8 mouse cellular contexts compared by ENCODE assay signal in genomic region chr3:135438531-135438912, GRCm38 (mm10). TPM values are rescaled to one million over a fixed set of nuclear protein-coding genes. Genes with fewer than 3 reads are reported as not detected.
DNase-seq lines count a peak whose midpoint lies in the region; ATAC-seq and TF ChIP-seq lines count a peak whose summit lies in the region.

No protein-coding gene starts in this region.

- peak; percentile 89 for DNase-seq in adipocyte (ENCODE audit: low spot score)
- peak; percentile 90 to 93 for DNase-seq in gastrocnemius, adult 8-10 months (ENCODE audit: low spot score in 2 of 2)
- DNase-seq in hindlimb bud, embryonic 11.5 days (ENCODE audit: extremely low spot score, low read depth, low spot score) = peak; percentile 47
- DNase-seq in left cerebral cortex, postnatal 10 days (ENCODE audit: extremely low spot score in 1 of 2, low spot score in 2 of 2) = peak; percentile 94 to 98
- DNase-seq in right cerebral cortex, postnatal 10 days (ENCODE audit: low spot score in 2 of 2) = peak; percentile 96
- peak; percentile 92 for DNase-seq in urinary bladder, postnatal 14 days (ENCODE audit: low spot score)

- peak overlapping the region; percentile 95 for H3K27ac ChIP-seq in cortical plate, adult 2 months (ENCODE audit: insufficient read depth, low read length)

- peak overlapping the region; percentile 89 for H3K4me3 ChIP-seq in cortical plate, adult 2 months (ENCODE audit: insufficient read depth, low read length)

- TF ChIP-seq POLR2A in cortical plate, adult 2 months (IDR thresholded peaks at IDR 0.05; ENCODE audit: extremely low read depth, insufficient read depth, low read length) = peak; percentile 31; the same call in 1 of the 2 replicates

- intact Hi-C loops in left cerebral cortex, postnatal 10 days (cut with DNase I) = no loop called here

- TF ChIP-seq CTCF in cortical plate, adult 2 months (IDR thresholded peaks at IDR 0.05; ENCODE audit: extremely low read depth, insufficient read depth, low read length) = no peak

- H3K4me1 ChIP-seq in cortical plate, adult 2 months (ENCODE audit: control insufficient read depth, insufficient read depth, low read length) = peaks cover 1% of the 10 kb centered on the region; the same call in 1 of the 2 replicates

- peak; percentile 47 for ATAC-seq in megakaryocyte progenitor cell, adult 5-6 weeks (replicated peaks; ENCODE audit: poor library complexity)

RNA-seq across cellular contexts. Expression of gene Ube2d3, which starts 0.6 kb away (rescaled TPM):
- 149 and 157 TPM in 2 replicates for polyA plus RNA-seq in cortical plate, adult 2 months (2012; rRNA removed)
- 100 to 1,000 TPM; 303 to 346 (median 323) TPM for total RNA-seq in gastrocnemius, adult 8-10 months (2022)
- 100 to 1,000 TPM; 258 to 268 TPM for total RNA-seq in left cerebral cortex, postnatal 10 days (2021)
- 570 and 584 TPM in 2 replicates for total RNA-seq in megakaryocyte progenitor cell, adult 5-6 weeks (2015)
- total RNA-seq in megakaryocyte progenitor cell, adult 5-6 weeks (2017) = 744 and 755 TPM in 2 replicates

RNA-seq across cellular contexts. Expression of gene Cisd2, which starts 14.8 kb away (rescaled TPM):
- polyA plus RNA-seq in cortical plate, adult 2 months (2012; rRNA removed) = 46.9 and 47.5 TPM in 2 replicates
- 10 to 100 TPM; 29.1 to 33.4 (median 31.5) TPM for total RNA-seq in gastrocnemius, adult 8-10 months (2022)
- 10 to 100 TPM; 35.5 to 39.5 TPM for total RNA-seq in left cerebral cortex, postnatal 10 days (2021)
- total RNA-seq in megakaryocyte progenitor cell, adult 5-6 weeks (2015) = 51.1 and 55.0 TPM in 2 replicates
- 34.8 and 39.4 TPM in 2 replicates for total RNA-seq in megakaryocyte progenitor cell, adult 5-6 weeks (2017)

RNA-seq across cellular contexts. Expression of gene Manba, which starts 46.9 kb away (rescaled TPM):
- 4.9 and 5.5 TPM in 2 replicates for polyA plus RNA-seq in cortical plate, adult 2 months (2012; rRNA removed)
- 1 to 10 TPM; 3.0 to 3.6 (median 3.4) TPM for total RNA-seq in gastrocnemius, adult 8-10 months (2022)
- total RNA-seq in left cerebral cortex, postnatal 10 days (2021) = 1 to 10 TPM; 6.8 to 7.4 TPM
- total RNA-seq in megakaryocyte progenitor cell, adult 5-6 weeks (2015) = 29.1 and 30.4 TPM in 2 replicates
- 30.4 and 33.8 TPM in 2 replicates for total RNA-seq in megakaryocyte progenitor cell, adult 5-6 weeks (2017)

Comparison
In these comparisons a context has a peak if more than half of its experiments do, and no peak if none do; other contexts are left out.
1. Peak in every context shown above with its lines: DNase-seq, ATAC-seq, H3K4me3 ChIP-seq and H3K27ac ChIP-seq.